Mouse (Mus musculus): ENCODE measurements around the gene Prr5. TPM values are rescaled to one million over a fixed set of nuclear protein-coding genes. Genes with fewer than 3 reads are reported as not detected.
A peak's percentile ranks its signal among the peaks of the same experiment; 100 is the strongest.

Gene Prr5
- polyA plus RNA-seq (2015; fragmentation: Nextera tagmentation; extraction: Ambion mirVana) = 8.8 and 9.2 TPM in 2 replicates

- H3K27ac ChIP-seq (ENCODE audit: low read length) = no peak within 1 kb of the TSS
- no peak for ATAC-seq
- H3K4me2 ChIP-seq (replicated peaks; ENCODE audit: low read depth, low read length) = no peak within 1 kb of the TSS
- H3K36me3 ChIP-seq (ENCODE audit: insufficient read depth, low read length) = no peaks in the 10 kb centered on the region
- H3K4me1 ChIP-seq (ENCODE audit: insufficient read depth, low read depth, low read length) = 0 out of 2 replicates have a peak, but pooled peaks cover 5% of the 10 kb centered on the region
- no peaks in the 10 kb centered on the region for H3K9me3 ChIP-seq (ENCODE audit: low read length)
- no peak within 1 kb of the TSS for H3K9ac ChIP-seq (replicated peaks; ENCODE audit: low read depth)
- no peaks in the 10 kb centered on the region for H3K27me3 ChIP-seq (replicated peaks; ENCODE audit: insufficient read depth, low read length)
- WGBS = 63% methylated on average over 14 of the region's 14 CpGs
- TF ChIP-seq CTCF (IDR thresholded peaks at IDR 0.05) = no peak
- no peak for TF ChIP-seq EP300 (IDR thresholded peaks at IDR 0.05)
- DNase-seq (ENCODE audit: low spot score) = no peak
- no peak within 1 kb of the TSS for H3K4me3 ChIP-seq (ENCODE audit: low read depth, low read length)
These were observed at the start of gene Prr5 for GRCm38 (mm10) chr15:84668938-84669747. Prr5 (plus strand) TSS chr15:84669620.

- H3K27me3 ChIP-seq (replicated peaks; ENCODE audit: insufficient read depth, low read length) = no peaks in the 10 kb centered on the region
These were observed 49.4 kb upstream of the Prr5 start for GRCm38 (mm10) chr15:84620028-84620427.

GRCm38 (mm10) chr15:84621722-84622428 lies 47.5 kb upstream of the Prr5 start:
- H3K4me2 ChIP-seq (replicated peaks; ENCODE audit: low read depth, low read length) = no peak overlapping the region
- no peak overlapping the region for H3K9ac ChIP-seq (replicated peaks; ENCODE audit: low read depth)
- 41% methylated on average over 14 of the region's 14 CpGs for WGBS
- no peaks in the 10 kb centered on the region for H3K36me3 ChIP-seq (ENCODE audit: insufficient read depth, low read length)
- H3K9me3 ChIP-seq (ENCODE audit: low read length) = no peaks in the 10 kb centered on the region
- ATAC-seq = no peak
- H3K27me3 ChIP-seq (replicated peaks; ENCODE audit: insufficient read depth, low read length) = no peaks in the 10 kb centered on the region
- TF ChIP-seq CTCF (IDR thresholded peaks at IDR 0.05) = no peak
- no peak for TF ChIP-seq EP300 (IDR thresholded peaks at IDR 0.05)
- H3K4me1 ChIP-seq (ENCODE audit: insufficient read depth, low read depth, low read length) = no peaks in the 10 kb centered on the region
- no peak overlapping the region for H3K4me3 ChIP-seq (ENCODE audit: low read depth, low read length)
- no peak for DNase-seq (ENCODE audit: low spot score)
- no peak overlapping the region for H3K27ac ChIP-seq (ENCODE audit: low read length)

More at GRCm38 (mm10) chr15:84620028-84620427, 49.4 kb upstream of the Prr5 start:
- no peaks in the 10 kb centered on the region for H3K4me1 ChIP-seq (ENCODE audit: insufficient read depth, low read depth, low read length)
- ATAC-seq (no peak), DNase-seq (ENCODE audit: low spot score) (no peak)
- H3K4me2 ChIP-seq (replicated peaks; ENCODE audit: low read depth, low read length) = no peak overlapping the region
- no peak for TF ChIP-seq EP300 (IDR thresholded peaks at IDR 0.05)
- no peak for TF ChIP-seq CTCF (IDR thresholded peaks at IDR 0.05)
- H3K27ac ChIP-seq (ENCODE audit: low read length) = no peak overlapping the region
- no peak overlapping the region for H3K9ac ChIP-seq (replicated peaks; ENCODE audit: low read depth)
- WGBS = 71% methylated on average over 3 of the region's 3 CpGs
- H3K36me3 ChIP-seq (ENCODE audit: insufficient read depth, low read length) = no peaks in the 10 kb centered on the region
- H3K9me3 ChIP-seq (ENCODE audit: low read length) = no peaks in the 10 kb centered on the region
- H3K4me3 ChIP-seq (ENCODE audit: low read depth, low read length) = no peak overlapping the region

- WGBS = 41% methylated on average over 9 of the region's 9 CpGs
- no peaks in the 10 kb centered on the region for H3K4me1 ChIP-seq (ENCODE audit: insufficient read depth, low read depth, low read length)
- no peak overlapping the region for H3K9ac ChIP-seq (replicated peaks; ENCODE audit: low read depth)
- H3K9me3 ChIP-seq (ENCODE audit: low read length) = no peaks in the 10 kb centered on the region
- TF ChIP-seq EP300 (IDR thresholded peaks at IDR 0.05) = no peak
- no peak for TF ChIP-seq CTCF (IDR thresholded peaks at IDR 0.05)
- no peak overlapping the region for H3K27ac ChIP-seq (ENCODE audit: low read length)
- H3K4me2 ChIP-seq (replicated peaks; ENCODE audit: low read depth, low read length) = no peak overlapping the region
- no peaks in the 10 kb centered on the region for H3K27me3 ChIP-seq (replicated peaks; ENCODE audit: insufficient read depth, low read length)
- no peaks in the 10 kb centered on the region for H3K36me3 ChIP-seq (ENCODE audit: insufficient read depth, low read length)
- DNase-seq (ENCODE audit: low spot score) = peak; percentile 29
- peak; percentile 8; the same call in 1 of the 2 replicates for ATAC-seq
- no peak overlapping the region for H3K4me3 ChIP-seq (ENCODE audit: low read depth, low read length)
These were observed 44.5 kb upstream of the Prr5 start for GRCm38 (mm10) chr15:84624870-84625269.

- ATAC-seq (peak; percentile 89), DNase-seq (ENCODE audit: low spot score) (peak; percentile 76)
- Histone ChIP-seq H3K9me3 (ENCODE audit: low read length) (no peaks in the 10 kb centered on the region), H3K4me3 (ENCODE audit: low read depth, low read length) (no peak overlapping the region), H3K9ac (replicated peaks; ENCODE audit: low read depth) (no peak overlapping the region), H3K27ac (ENCODE audit: low read length) (no peak overlapping the region), H3K4me2 (replicated peaks; ENCODE audit: low read depth, low read length) (no peak overlapping the region), H3K4me1 (ENCODE audit: insufficient read depth, low read depth, low read length) (no peaks in the 10 kb centered on the region), H3K36me3 (ENCODE audit: insufficient read depth, low read length) (no peaks in the 10 kb centered on the region), H3K27me3 (replicated peaks; ENCODE audit: insufficient read depth, low read length) (no peaks in the 10 kb centered on the region)
- TF ChIP-seq EP300 (IDR thresholded peaks at IDR 0.05) (peak; percentile 68), CTCF (IDR thresholded peaks at IDR 0.05) (no peak)
- WGBS = 42% methylated on average over 6 of the region's 6 CpGs
These were observed 43.6 kb upstream of the Prr5 start for GRCm38 (mm10) chr15:84625712-84626414.

GRCm38 (mm10) chr15:84627308-84627707 lies 42.1 kb upstream of the Prr5 start:
- 0 out of 2 replicates have a peak, but pooled peaks cover 1% of the 10 kb centered on the region for H3K27me3 ChIP-seq (replicated peaks; ENCODE audit: insufficient read depth, low read length)
- H3K27ac ChIP-seq (ENCODE audit: low read length) = no peak overlapping the region
- no peak overlapping the region for H3K9ac ChIP-seq (replicated peaks; ENCODE audit: low read depth)
- WGBS = 71% methylated on average over 5 of the region's 5 CpGs
- H3K9me3 ChIP-seq (ENCODE audit: low read length) = no peaks in the 10 kb centered on the region
- DNase-seq (ENCODE audit: low spot score) (no peak), ATAC-seq (no peak)
- H3K4me1 ChIP-seq (ENCODE audit: insufficient read depth, low read depth, low read length) = no peaks in the 10 kb centered on the region
- no peak overlapping the region for H3K4me3 ChIP-seq (ENCODE audit: low read depth, low read length)
- no peaks in the 10 kb centered on the region for H3K36me3 ChIP-seq (ENCODE audit: insufficient read depth, low read length)
- no peak overlapping the region for H3K4me2 ChIP-seq (replicated peaks; ENCODE audit: low read depth, low read length)
- TF ChIP-seq CTCF (IDR thresholded peaks at IDR 0.05) (no peak), EP300 (IDR thresholded peaks at IDR 0.05) (no peak)
